Mouse (Mus musculus): ENCODE results near the gene Olfr651. TPM values are rescaled to one million over a fixed set of nuclear protein-coding genes. Genes with fewer than 3 reads are reported as not detected.

Gene Olfr651
- polyA plus RNA-seq, 1 experiment from 2014 or later, result not detected

GRCm38 (mm10) chr7:104603173-104603572 is 53.2 kb downstream of the Olfr651 start:
- WGBS, result 7% methylated on average over 3 of the region's 3 CpGs

More at GRCm38 (mm10) chr7:104603173-104603572, 53.2 kb downstream of the Olfr651 start:
- Histone ChIP-seq H3K4me2 (no peak overlapping the region), H3K36me3 (no peaks in the 10 kb centered on the region), H3K27ac (replicated peaks) (no peak overlapping the region), H3K9me3 (replicated peaks) (no peaks in the 10 kb centered on the region), H3K9ac (replicated peaks) (no peak overlapping the region), H3K4me1 (no peaks in the 10 kb centered on the region), H3K4me3 (replicated peaks) (no peak overlapping the region), H3K27me3 (replicated peaks) (no peaks in the 10 kb centered on the region)
- no peak for ATAC-seq (ENCODE audit: low FRiP score)

Other genes starting within 250 kb of the Olfr651 start
- 2.2 and 4.9 TPM in 2 replicates for gene Trim12a, start 234.7 kb upstream of the Olfr651 start, polyA plus RNA-seq (2015; fragmentation: Nextera tagmentation; extraction: Ambion mirVana)
- not detected in 2 replicates for gene Trim34b, start 220.7 kb upstream of the Olfr651 start, polyA plus RNA-seq (2015; fragmentation: Nextera tagmentation; extraction: Ambion mirVana)
- gene Trim12c, start 196.8 kb upstream of the Olfr651 start, polyA plus RNA-seq (2015; fragmentation: Nextera tagmentation; extraction: Ambion mirVana), result 0.95 and 1.9 TPM in 2 replicates
- gene Trim30b, start 180.2 kb upstream of the Olfr651 start, polyA plus RNA-seq (2015; fragmentation: Nextera tagmentation; extraction: Ambion mirVana), result not detected in 2 replicates
- 0.24 TPM in 1 of 2 replicates, not detected in the other for gene Trim30c, start 149.3 kb upstream of the Olfr651 start, polyA plus RNA-seq (2015; fragmentation: Nextera tagmentation; extraction: Ambion mirVana)
- gene Trim30a, start 84.9 kb upstream of the Olfr651 start, polyA plus RNA-seq (2015; fragmentation: Nextera tagmentation; extraction: Ambion mirVana), result 0.77 and 2.8 TPM in 2 replicates
- 0.45 and 0.96 TPM in 2 replicates for gene Trim30d, start 42.3 kb upstream of the Olfr651 start, polyA plus RNA-seq (2015; fragmentation: Nextera tagmentation; extraction: Ambion mirVana)
- gene Olfr652, start 10.8 kb downstream of the Olfr651 start, polyA plus RNA-seq (2015; fragmentation: Nextera tagmentation; extraction: Ambion mirVana), result not detected in 2 replicates
- gene Olfr653, start 27.2 kb downstream of the Olfr651 start, polyA plus RNA-seq (2015; fragmentation: Nextera tagmentation; extraction: Ambion mirVana), result not detected in 2 replicates
- gene Olfr654, start 36.9 kb downstream of the Olfr651 start, polyA plus RNA-seq (2015; fragmentation: Nextera tagmentation; extraction: Ambion mirVana), result not detected in 2 replicates
- not detected in 2 replicates for gene Olfr655, start 51.6 kb downstream of the Olfr651 start, polyA plus RNA-seq (2015; fragmentation: Nextera tagmentation; extraction: Ambion mirVana)
- gene Olfr656, start 63.8 kb downstream of the Olfr651 start, polyA plus RNA-seq (2015; fragmentation: Nextera tagmentation; extraction: Ambion mirVana), result not detected in 2 replicates
- not detected in 2 replicates for gene Olfr657, start 74.7 kb downstream of the Olfr651 start, polyA plus RNA-seq (2015; fragmentation: Nextera tagmentation; extraction: Ambion mirVana)
- gene Olfr658, start 97.2 kb downstream of the Olfr651 start, polyA plus RNA-seq (2015; fragmentation: Nextera tagmentation; extraction: Ambion mirVana), result 0.22 and 0.36 TPM in 2 replicates
- not detected in 2 replicates for gene Olfr659, start 116.6 kb downstream of the Olfr651 start, polyA plus RNA-seq (2015; fragmentation: Nextera tagmentation; extraction: Ambion mirVana)
- gene Olfr661, start 136.4 kb downstream of the Olfr651 start, polyA plus RNA-seq (2015; fragmentation: Nextera tagmentation; extraction: Ambion mirVana), result not detected in 2 replicates
- gene Usp17le, start 227.3 kb downstream of the Olfr651 start, polyA plus RNA-seq (2015; fragmentation: Nextera tagmentation; extraction: Ambion mirVana), result not detected in 2 replicates